Mouse (Mus musculus) thymus, postnatal 36 days (tissue): ENCODE data around the gene Snrpg.
"Not testable (repeated sequence)": the region's sequence is repeated elsewhere in the genome, so short reads cannot be mapped to it uniquely, and the experiment has no call there.

Experiments used
- DNase-seq, 2 experiments: peaks; one replicate each; pipeline ENCODE4 v3.0.0; 2022; ENCODE audit warnings: mixed read lengths in 2 of 2

Snrpg gene

DNA sequence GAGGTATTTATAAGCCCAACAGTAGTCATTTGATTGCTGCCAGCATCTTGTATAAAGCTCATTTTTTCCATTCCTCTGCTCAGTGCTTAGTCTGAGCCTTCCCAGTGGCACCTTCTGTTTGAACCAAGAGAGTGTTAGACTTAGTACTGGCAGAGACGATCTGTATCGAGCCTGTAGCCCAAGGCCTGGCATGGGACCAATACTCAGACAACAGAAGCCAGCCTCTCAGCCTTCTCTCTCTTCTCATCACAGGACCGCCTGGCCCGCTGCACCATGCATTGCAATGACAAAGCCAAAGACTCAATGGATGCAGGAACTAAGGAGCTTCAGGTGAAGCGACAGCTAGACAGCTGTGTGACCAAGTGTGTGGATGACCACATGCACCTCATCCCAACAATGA lies 2.6 kb upstream of the Snrpg start:
- no peak for DNase-seq

DNA sequence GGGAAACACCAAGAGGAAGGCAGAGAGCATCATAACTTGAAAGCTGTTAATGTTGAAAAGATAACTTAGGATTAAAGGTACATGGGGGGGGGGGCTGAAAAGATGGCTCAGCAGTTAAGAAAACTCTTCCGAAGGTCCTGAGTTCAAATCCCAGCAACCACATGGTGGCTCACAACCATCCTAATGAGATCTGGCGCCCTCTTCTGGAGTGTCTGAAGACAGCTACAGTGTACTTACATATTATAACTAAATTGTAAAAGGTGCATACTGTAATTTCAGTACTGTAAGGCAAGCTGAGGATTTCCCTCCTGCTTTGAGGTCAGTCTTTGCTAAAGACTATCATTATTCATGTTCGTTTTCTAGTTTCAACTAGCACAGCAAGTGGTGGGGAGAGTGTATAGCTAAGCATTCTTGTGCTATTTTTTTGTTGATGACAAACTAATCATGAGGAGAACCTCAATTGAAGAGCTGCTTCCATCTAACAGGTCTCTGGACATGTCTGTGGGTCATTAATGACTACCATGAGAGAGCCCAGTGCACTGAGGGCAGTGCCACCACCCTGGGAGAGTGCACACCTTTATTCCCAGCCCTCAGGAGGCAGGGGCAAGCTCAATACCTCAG lies 901 bp upstream of the Snrpg start:
- DNase-seq = no peak

DNA sequence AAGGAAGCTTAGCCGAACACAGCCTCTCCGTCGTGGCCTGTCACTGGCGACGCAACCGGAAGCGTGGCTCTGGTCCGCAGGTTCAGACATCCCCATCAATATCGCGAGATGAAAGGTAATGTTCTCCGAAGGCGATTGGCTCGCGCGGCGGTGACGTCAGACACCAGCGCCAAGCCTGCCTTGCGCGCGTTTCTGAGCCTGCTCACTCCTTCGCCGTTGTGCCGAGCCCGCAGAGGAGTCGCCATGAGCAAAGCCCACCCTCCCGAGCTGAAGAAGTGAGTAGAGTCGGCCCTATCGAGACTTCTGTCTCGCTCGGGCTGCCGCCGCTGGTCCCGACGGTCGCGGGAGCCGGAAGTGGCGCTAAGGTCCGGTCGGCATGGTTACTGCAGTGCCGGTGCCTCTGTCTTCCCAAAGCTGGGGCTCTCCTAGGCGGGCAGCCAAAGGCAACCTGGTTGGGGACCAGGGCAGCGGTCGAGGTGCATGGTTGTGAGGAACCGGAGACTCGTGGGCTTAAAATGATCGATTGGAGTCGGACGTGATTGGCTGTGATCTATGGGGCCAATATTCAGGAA lies 322 bp downstream of the Snrpg start:
- peak; percentile 92 to 94 for DNase-seq

GRCm38 (mm10) chr6:86371950-86372516 lies 929 bp downstream of the Snrpg start:
- DNase-seq = no peak

- DNase-seq = no peak
These were observed 2.5 kb downstream of the Snrpg start for GRCm38 (mm10) chr6:86373556-86373955.

DNA sequence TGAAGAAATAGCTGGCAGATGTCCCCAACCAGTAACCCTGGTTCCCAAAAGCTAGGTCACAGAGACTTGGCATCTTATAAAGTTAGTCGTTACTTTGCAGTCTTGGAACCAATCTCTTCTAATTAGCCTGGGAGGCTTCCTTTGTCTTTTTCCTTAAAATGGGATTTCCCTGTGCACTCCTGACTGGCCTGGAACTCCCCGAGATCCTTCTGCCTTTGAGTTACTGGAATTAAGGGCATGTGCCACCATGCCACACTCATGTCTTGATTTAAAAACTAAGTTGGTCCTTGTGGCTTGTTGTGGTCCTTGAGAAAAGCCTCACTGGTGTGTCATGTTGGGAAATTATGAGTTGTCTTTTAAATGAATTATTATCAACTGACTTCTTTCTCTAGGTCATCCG lies 7.2 kb downstream of the Snrpg start:
- DNase-seq = no peak

DNA sequence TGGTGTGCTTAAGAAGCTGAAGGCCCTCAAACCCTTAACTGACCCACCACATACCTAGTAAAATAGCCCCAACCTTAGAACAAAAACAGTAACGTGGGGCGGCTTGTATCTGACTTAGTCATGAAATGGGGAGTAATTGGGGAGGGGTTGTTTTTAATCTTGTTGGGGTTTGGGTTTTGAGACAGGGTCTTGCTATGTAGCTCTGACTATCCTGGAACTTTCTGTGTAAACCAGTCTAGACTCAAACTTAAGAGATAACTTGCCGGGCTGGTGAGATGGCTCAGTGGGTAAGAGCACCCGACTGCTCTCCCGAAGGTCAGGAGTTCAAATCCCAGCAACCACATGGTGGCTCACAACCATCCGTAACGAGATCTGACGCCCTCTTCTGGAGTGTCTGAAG lies 9.0 kb downstream of the Snrpg start:
- DNase-seq = not testable (repeated sequence)

DNA sequence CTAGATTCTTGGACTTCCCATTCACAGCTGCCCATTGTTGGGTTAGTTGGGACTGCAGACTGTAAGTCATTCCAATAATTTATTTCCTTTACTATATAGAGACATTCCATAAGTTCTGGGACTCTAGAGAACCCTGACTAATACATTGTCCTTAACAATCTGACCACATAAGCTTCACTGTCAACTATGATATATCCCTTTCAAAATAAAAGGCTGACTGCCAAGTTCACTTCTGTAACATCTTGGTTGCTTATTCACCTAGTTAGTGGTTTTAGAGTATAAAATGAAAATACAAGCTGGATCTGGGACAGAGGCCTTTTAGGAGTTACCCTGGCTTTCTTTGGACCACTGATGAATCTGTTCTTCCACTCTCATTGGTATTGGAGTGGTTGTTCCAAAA lies 11.4 kb downstream of the Snrpg start:
- no peak for DNase-seq

- DNase-seq = no peak
These were observed 12.3 kb downstream of the Snrpg start for GRCm38 (mm10) chr6:86383370-86383769.

DNA sequence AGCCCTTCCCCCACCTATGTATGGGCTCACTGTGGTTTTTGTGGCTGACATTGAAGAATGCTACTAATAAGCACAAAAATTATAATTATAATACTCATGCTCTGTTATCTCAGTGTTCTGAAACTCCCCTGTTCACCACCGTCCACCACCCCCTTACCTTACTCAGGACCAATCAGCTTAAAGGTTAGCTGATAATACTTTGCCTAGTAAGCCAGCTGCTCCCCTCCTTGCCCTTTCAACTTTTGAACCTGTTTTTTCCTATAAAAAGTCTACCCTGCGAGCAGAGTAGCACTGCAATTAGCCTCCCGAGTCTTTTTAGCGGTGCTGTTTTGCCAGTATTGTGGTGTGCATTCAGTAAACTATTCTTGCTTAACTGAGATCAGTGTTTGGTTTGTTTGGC lies 13.6 kb downstream of the Snrpg start:
- DNase-seq = no peak

DNA sequence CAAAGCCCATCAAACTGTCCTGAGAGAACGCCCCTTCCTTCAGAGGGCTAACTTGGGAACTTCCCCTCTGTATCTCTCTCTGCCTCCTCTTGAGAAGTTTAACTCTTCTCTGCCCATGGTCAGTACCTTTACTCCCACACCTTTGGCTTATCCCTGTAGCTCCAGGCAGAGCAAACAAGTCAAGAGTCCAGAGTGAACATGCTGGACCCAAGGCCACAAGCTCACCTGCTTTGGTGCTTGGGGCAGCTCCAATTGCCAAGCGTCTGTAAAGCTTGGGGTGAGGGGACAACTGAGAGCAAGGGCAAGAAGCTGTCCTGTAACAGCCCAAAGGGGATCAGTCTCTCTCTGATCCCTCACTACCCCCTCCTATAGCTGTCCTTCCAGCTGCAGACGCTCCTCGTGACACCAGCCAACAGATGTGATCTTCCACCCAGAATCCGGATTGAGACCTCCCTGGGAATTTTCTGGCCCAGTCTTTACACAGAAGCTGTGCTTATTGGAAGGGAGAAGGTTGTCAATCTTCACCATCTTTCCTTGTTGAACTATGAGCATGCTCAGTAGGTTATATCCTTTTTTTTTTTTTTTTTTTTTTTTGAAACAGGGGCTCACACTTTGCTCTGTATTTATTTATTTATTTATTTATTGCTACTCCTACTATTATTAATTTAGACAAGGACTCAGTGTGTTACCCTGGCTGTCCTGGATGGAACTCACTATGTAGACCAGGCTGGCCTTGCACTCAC lies 14.4 kb downstream of the Snrpg start:
- no peak for DNase-seq

DNA sequence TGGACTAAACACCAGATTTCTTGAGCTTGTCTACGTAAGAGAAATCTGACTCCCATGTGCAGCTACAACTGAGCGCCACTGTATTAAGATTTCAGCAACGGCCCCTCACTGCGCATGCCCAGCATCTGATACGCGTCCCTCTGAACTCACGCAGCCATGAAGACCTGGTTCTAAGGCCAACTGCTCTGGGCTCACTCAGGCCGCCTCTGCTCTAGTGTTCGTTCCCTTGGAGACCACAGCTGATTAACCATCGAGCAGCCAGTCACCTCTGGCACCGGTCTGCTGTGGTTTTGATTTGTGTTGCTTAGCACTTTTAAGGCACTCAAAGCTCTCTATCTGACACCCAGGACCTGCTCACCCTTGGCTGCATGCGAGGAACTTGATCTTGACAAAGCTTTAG lies 16.2 kb downstream of the Snrpg start:
- no peak for DNase-seq

- no peak for DNase-seq
These were observed 17.4 kb downstream of the Snrpg start for GRCm38 (mm10) chr6:86388461-86388860.

GRCm38 (mm10) chr6:86391326-86391725 lies 20.2 kb downstream of the Snrpg start:
- DNase-seq = no peak

DNA sequence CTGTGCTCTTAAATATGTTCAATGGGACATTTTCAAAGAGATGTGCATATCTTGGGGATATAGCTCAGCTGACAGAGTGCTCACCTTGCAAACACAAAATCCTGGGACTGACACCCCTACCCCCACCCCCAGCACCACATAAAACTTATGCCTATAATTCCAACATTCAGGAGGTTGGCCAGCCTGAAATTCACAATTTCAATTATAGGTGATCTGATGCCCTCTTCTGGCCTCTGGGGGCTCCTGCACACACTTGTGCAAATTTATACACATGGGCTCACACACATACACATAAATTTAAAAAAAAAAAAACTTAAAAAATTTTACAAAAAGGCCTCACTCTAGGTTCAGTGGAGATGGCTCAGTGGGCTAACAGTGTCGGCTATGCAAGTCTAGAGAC lies 22.1 kb downstream of the Snrpg start:
- no peak for DNase-seq

DNA sequence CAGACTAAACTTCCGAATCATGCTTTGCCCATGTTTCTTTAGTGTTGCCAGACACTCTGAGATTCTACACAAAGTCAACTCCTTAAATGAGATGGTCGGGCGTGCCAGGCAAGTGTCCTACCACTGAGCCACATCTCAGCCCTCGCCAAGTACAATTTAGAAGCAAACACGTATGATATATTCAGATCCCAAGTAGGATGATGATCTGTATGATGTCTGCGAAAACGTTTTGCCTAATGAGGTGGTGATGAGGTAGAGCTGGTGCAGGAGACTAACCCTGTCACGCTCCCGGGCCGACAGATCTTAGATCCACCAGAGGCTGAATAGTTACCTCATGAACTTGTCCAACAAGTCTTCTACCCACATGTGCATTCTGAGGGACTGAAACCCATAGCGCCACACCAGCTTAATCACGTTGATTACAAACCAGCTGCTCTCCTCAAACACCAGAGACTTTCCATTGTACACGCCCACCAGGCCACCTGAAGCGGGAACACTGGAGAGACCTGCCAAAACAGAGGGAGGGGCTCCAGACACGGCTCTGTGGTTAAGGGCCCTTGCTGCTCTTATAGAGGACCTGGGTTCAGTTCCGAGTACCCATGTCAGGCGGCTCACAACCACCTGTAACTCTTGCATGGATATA lies 23.1 kb downstream of the Snrpg start:
- DNase-seq = no peak

DNA sequence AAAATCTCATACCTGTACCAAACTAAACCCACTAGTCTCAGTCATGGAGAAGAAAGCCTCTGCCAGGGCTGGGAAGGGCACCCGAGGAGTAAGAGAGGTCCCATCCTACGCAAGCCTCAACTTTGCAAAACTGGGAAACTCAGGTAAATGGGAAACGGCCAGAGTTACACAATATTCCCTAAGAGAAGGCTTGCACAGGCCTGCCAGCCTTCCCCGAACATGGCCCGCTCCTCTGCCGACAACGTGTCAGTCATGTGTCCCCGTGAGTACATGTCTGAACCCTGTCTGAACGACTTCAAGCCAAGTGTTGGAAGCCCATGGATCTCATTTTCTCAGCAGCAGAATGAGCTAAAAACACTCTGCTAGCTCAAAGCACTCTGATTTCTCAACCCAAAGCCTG lies 23.9 kb downstream of the Snrpg start:
- DNase-seq = no peak

- no peak for DNase-seq
These were observed 24.9 kb downstream of the Snrpg start for GRCm38 (mm10) chr6:86395969-86396368.

GRCm38 (mm10) chr6:86396581-86397256 lies 25.6 kb downstream of the Snrpg start, which contains the start of gene Pcyox1:
Gene Pcyox1, minus strand, starts transcription at chr6:86397154.
- DNase-seq = peak; percentile 85 to 88

DNA sequence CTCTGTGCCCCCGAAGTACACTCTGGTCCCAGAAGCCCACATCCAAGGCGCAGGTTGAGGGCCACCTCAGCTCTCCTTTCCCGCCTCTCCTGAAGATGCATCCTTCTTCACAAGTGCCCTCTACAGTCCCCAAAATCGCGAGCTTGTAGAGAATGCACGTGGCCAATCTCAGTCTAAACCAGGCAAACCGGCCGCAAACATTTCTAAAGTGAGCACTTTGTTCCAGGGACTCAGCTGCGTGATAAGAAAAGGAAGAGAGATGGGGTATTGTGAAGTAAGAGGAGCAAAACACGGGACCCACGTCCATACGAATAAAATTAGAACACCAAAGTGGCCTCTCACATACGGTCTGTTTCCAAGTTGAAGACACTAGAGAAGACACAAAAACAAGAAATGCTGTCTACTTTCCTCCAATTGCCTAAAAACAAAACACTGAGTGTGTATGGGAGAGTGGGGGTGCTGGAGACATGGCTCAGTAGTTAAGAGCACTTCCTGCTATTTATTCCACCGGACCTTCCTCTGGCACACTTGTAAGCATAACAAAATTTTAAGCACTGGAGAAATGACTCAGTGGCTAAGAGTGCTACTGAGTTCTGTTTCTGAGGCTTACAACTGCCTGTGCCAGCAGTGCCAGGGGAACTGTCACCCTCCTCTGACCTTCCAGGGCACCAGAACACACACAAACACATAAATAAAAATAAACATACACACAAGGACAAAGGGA lies 26.3 kb downstream of the Snrpg start:
- DNase-seq = no peak

DNA sequence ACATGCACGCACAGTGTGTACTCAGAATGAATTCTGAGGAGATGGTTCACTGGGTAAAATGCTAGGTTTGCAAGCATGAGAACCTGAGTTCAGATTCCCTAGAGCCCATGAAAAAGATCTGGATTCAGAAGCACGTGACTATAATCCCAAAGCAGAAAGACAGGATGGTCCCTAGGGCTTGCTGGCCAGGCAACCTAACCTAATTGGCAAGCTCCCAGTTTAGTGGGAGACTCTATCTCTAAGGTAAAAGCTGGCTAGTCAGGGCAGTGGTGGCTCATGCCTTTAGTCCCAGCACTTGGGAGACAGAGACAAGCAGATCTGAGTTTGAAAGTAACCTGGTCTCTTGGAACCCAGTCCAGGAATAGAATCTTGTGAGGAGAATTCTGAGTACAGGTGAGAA lies 27.9 kb downstream of the Snrpg start:
- DNase-seq = no peak

DNA sequence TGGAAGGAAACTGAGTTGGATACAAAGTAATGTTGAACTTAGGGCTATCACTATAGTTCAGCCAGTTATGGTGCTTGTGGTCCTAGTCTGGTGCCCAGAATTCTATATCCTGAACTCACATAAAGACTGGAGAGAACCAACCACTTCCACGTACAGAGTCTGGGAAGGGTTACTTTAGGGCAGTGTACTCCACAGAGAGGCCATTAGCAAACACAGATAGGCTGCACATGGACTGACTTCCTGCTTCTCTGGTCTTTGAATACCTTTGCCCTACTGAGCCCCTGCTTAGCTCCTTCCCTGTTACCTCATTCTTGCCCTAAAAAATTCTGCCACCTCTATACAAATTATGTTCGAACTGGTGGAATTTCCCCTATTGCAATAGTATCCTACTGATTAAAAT lies 28.9 kb downstream of the Snrpg start:
- DNase-seq = no peak
